Mouse (Mus musculus): ENCODE measurements around the gene Frmd4a.

The Frmd4a gene

DNA sequence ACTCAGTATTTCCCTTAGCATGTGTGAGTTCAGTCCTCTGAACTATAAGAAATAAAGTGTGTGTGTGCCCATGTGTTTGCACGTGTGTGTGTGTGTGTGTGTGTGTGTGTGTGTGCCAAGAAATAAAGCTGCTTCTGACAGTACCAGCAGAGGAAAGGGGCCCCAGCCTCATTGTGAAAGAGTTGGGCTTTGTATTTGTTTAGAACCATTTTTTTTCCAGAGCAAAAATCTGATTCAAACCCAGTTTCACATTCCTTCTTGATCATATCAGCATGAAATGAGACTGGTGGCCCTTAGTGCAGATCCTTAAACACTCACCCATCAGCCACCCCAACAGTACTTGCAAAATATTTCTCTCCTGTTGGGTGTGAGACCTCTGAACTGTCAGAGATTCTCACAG, 382.2 kb downstream of the Frmd4a start:
- no peak for DNase-seq

DNA sequence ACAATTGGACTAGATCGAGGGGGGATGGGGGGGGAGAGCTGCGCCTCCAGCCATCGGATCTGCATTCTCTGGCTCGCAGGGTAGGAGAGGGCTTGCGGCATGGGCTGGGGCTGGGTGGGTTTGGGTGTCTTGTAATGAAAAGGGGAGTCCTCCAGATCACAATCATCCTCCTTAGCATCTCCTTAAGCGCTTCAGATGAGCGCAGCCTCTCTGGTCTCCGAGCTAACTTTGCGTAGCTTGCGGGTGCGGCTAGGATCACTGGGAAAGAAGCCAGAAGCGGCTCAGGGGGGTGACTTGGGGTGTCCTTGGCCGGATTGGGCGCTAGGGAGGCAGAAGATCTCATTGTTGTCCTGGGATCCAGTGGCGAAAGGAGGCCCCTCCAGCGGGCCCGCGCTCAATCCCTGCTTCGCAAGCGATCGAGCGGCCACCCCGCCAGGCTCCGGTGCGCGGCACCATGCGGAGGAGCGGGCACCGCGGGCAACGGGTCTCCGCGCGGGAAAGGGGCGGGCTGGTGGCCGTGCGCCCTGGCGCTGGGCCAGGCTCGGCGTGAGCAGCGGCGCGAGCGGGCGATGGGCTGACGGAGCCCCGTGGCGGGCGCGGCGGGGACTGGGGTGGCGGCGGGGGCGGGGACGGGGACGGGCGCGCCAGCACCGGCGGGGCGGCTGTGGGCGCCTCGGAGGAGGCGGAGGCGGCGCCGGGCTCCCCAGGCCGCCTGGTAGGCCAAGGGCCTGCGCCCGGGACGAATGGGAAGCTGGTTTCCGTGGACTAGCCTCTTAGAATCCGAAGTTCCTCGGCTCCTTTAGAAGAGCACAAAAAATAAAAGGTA, 383.5 kb downstream of the Frmd4a start:
- DNase-seq: peak; percentile 84 to 89

DNA sequence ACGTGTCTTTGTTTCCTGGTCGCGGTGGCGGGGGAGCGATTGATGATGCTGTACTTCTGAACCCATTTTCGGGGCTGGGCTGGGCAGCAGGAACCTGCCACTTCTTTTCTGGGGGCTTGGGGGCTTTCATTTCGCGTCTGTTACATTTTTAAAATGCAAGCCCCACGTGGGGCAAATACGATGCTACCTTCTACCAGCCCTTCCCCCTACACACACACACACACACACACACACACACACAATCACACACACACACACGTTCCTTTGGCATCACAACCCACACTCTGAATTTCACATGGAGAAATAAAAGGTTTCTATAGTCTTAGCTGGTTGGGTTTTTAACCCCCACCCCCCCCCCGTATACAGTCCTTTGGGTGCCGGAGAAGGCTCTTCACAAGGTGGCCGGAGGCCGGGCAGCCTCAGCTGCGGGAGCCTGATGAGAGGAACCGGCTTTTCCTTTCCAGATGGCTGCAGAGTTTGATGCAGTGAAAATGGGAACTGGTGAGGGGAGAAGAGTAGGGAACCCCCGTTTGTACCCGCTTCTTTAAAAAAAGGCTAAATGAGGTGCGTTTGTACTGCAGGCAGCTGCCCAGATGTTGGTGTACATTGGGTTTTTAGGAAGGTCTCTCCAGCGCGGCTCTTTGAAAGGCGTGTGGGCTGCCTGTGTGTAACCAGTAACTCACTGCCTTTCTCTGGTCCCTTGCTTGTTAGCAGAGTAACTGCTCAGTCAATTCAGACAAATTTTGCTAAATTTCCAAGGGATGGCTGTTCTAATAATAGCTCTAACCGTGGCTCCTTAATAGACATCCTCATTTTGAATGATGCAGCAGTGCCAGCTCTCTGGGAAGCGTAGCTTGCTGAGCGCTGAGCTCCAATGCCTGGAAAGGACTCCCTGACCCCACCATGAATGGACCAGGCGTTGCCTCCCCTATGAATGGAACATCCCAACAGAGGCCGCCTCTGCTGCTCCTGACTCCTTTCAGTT, 384.4 kb downstream of the Frmd4a start:
- DNase-seq: peak; percentile 81 to 87

DNA sequence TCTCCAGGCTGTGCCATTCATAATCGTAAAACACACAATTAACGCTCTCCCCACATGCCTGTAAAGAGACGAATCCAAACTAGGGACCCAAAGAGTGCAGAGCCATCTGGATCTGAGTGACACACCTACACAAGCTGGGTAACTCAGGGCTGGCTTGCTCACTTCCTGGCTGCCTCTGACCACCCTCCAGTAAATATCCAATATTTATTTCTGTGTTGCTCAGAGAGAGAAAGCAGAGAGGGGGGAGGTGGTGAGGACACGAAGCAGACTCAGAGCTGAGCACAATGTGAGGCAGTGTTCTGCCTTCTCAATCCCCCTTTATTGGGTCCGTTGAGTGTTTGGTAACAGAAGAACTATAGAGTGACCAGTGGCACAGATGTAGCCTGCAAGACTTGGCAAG, 389.5 kb downstream of the Frmd4a start:
- peak in 1 of 2 experiments; percentile 47 for DNase-seq

DNA sequence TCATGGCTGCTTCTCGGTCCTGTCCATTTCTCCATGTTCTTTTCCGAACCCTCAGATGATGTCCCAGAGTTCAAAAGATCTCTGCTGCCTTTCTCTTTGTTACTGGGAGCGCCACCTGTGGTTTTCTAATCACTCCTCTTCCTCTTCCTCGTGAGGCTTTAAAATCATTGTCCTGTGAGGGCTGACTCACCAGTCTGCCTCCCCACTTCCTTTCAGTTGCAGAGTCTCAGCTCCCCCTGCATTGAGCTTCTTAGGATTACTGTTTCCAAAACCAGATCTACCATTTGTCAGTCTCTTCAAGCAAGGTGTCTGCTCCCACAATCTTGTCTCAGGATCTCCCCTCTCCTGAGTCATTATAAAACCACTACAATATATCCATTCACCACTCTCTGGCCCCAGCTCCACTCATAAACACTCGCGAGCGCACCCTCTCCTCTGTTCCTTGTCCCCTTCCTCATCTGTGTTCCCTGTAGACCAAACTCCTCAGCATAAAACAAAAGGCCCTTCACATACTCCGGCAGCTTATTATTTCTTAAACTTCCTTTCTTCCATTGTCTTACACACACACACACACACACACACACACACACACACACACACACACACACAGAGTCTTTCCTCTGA, 392.4 kb downstream of the Frmd4a start:
- DNase-seq: no peak

DNA sequence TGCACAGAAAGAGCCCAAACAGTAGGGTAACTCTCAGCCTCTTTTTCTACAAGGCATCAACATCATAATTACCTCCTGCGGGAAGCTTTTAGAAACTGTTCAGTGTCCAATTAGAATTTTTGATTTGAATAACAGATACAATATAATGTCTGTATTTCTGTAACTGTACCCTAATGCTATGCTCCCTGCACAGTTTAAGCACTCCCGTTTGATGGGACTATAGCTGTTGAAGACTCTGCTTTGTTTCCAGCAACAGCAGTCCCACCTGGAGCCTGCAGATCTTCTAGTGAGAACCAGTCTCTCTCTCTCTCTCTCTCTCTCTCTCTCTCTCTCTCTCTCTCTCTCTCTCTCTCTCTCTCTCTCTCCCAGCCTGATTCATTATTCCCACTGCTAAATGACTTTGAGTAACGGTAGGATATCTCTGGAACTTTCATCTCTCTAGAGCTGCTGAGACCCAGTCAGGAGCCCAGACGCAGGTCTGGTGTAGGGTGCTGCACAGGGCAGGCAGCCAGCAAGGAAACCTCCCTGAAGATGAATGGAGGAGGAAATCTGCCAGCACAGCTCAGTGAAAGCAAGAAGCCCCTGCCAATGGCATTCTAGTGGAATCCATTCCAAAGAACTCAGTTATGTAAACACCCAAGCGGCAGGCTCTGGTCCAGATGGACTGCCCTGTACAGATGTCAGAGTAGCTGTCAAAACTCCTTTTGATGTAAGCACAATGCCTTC, 395.5 kb downstream of the Frmd4a start:
- DNase-seq: peak; percentile 69 to 76

DNA sequence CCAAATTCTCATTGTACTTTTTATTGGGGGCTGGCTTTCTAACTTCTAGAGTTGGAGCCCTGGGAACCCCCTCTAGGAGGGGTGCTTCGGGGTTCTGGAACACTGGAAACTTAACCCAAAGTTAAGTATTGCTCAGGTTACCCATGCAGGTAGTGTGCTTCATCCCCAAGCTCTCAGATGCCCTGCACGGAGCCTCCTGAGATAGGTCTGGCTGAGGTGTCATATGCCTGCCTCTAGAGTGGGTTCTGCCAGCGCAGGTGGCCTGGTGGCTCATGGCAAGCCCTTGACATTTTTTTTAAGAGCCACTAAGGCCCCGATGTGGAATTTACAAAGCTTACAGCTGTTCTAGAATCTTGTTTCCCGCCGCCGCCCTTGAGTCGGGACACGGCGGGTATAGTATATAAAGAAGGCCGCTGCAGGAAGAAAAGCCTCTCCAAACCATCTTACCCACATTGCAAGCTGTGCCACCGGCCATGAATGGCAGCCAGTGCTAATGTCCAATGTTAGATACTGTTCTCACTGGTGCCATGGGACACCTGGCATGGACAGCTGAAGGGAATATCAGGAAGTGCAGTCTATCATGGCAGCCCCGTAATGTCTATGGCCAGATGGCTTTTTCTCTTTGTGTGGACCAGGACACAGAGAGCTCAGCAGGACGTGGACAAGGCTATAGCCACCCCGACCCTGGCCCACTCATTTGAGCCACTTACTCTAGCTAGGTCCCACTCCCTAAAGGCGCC, 396.2 kb downstream of the Frmd4a start:
- DNase-seq: peak; percentile 53 to 63

DNA sequence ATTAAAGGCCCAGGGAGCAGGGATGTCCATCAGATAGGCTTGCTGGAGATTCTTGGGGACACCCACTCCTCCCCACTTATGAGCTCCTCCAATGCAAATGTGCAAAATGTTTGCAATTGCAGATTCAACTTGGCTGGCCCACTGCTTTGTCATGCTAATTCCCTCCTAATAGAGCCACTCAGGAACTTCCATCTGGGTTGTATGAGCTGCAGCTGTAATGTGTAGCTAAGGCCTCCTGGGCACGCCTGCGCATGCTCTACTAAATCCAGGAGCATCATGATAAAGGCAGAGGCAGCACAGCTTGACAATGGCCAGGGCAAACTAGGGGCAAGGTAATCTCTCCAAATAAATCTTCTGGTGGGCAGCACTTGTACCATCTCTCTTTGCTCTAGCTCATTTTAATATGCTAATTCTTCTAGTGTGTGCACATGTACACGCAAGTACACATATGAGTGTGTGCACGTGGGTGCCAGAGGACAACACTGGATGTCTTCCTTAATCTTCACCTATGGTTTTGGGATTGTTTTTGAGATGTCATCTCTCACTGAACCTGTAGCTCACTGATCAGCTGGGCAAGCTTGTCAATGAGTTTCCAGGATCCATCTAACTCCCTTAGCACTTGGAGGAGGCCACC, 403.3 kb downstream of the Frmd4a start:
- no peak for DNase-seq

DNA sequence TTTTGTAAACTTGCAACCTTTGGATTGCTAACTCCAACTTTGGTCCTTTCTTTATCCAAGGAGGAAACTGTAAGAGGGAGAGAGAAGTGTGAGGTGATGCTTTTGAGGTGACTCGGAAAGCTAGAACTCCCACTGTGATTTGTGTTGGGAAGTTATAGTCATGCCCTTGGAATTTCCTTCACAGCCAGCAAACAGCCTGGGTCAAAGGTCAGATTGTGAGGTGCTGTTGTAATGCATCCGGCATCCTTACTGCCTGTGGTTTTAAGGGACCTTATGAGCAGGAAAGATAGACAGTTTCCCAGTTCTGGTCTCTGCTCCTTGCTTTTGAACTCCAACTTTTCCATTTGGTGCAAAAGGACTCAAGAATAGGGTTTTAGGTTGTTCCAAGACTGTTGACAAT, 404.2 kb downstream of the Frmd4a start:
- DNase-seq: no peak

DNA sequence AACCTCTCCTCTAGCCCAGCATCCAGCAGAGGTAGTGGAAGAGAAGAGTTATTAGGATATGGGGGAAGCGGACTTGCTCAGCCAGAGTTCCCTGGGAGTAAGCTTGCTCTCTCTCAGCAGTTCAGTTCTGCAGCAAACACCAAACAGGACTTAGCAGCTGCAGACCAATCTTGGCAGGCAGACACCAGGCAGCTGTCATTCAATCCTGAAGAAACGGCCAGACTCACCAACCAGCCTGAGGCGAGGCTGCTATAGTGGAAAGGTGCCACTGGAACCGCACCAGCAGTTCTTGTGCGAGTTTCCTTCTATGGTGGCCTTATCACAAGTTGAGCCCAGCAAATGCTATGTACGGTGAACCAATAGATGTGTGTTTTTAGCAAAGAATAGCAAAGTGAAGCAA, 406.4 kb downstream of the Frmd4a start:
- peak; percentile 67 to 71 for DNase-seq

DNA sequence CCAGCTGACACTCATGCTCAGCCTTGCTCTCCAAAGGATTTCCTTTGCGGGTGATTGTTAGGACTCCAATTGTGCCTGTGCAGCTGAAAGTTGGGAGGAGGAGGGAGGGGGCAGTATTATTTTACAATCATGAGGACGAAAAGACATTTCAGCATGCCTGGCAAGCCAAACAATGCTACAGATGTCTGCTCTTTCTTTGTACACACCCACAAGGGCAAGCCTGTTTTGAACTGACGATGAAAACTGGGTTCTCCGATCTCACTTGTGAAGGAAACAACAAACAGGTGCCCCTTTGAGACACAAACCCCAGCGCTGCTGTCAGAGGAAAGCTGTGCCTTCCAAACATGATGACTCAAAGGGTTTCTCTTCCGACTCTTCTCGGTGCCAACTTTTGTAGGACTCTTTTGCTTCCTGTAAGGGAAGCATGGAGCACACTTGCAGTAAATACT, 410.9 kb downstream of the Frmd4a start:
- DNase-seq: no peak

DNA sequence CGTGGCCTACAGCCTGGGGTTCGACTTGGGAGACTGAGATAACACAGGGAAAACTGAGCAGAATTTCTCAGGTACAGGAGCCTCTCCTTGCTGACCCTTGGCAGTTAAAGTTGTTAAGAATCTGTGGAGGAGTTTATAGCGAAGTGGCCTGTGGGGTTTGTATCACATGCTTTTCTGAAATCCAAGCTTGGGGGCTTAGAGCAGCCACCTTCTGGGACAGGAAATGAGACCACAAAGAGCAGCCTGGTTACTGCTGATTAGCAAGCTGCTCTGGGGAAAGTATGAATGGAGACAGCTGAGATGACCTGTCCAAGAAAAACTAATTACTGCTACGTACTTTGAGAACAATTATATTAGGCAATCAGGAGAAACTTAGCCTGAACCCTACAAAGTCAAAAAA, 415.6 kb downstream of the Frmd4a start:
- no peak for DNase-seq

DNA sequence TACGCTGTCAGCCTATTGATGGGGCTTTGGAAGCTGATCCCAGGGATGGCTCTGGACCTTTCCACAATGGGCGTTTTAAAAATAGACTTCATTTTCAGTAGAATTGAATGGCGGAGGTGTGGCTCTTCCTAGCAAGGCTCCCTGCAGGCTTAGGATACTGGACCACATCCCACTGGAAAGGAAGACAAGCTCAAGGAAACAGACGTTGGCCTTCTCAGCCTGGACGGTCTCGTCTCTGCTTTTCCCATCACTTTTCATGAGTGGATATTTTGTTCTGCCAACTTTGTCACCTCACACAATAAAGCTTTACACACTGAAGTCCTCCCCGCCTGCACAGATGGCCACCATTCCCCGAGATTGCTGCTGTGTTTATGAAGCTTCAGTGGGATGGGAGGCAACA, 417.5 kb downstream of the Frmd4a start:
- peak in 1 of 2 experiments; percentile 29 for DNase-seq

DNA sequence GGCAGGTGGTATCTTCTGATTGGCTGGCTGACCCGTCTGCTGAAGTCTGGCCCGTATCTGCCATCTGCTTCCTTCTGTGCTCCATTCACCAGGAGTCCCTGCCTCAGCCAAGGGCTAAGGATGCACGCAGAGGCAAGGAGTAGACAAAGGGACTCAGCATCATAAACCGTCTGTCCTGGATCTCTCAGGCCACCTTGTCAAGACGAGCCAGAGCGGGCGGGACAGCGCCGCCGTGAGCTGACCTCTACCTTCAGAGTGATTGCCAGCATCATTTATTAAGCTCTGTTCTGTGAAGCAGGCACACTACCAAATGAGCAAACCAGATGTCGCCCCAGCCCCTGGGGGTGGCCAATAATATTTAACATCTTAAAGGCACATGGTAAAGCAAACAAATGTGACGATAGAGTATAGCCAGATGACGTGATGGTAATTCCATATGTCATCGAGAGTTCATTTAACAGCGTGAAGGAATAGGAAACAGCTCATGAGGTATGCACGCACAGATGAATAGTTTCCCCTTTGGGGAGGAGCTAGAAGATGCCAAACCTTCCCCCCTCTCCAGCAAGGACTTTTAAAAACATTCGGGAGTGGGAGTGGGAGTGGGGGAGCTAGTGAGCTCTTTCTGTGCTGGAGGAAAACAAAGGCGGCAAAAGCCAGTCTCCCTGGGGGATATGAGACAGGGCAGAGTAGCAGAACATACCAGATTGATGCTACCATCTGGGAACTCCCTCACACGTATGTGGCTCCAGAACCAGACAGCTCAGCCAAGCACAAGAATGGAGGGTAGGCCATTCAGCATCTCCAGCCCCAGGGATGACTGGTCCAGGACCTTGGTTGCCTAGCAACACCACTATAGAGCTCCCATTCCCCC, 419.1 kb downstream of the Frmd4a start:
- DNase-seq: peak; percentile 90 to 95

DNA sequence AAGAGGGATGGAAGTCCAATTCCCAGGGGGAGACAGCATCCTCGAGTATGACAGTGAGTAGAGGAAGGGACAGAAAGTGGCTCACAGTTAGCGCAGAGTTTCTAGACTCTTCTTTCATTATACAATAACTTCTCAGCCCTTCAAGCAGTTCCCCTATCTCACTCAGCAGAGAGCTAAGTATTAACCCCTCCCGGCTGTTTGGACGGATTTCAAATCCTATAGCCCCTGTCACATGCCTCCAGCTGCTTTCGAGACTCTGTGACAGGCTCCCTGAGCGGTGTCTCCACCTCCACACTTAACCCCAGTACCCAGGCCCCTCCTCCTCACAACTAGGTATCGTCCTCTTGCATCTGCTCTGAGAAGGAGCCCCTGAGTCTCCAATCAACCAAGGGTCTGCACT, 421.2 kb downstream of the Frmd4a start:
- DNase-seq: no peak

DNA sequence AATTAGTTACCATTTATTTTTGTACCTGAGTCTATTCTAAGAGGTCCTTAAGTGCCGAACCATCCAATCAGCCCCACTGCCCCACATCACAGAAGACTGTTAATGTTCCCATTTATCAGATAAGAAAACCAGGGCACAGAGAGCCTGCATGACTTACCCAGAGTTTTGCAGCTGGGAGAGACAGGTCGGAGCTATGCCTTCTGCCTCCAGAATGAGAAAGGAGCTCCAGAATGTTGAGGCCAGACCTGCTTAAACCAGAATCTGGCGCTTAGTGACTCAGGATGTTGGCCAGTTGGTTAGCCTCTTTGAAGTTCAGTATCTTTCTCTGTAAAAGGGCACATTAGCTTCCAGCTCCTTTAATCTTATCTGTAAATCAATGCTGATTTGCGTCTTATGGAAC, 422.4 kb downstream of the Frmd4a start:
- DNase-seq: no peak

DNA sequence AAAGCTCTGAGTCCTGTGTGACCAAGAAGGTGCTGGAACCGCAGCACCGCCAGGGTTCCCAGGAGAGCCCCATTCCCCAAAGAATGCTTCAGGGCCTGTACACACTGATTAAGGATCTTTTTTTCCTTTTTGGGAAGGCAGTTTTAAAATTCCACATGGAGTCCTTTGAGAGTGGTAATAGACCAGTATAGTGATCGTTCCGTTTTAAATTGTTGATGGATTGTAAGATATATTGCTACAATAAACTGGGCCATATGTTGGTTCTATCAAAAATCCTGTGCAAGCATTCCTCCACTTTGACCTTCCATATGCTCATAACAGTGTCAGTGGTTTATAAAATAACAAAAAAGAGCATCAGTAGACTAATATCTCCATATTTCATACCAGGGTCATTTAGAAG, 424.3 kb downstream of the Frmd4a start:
- no peak for DNase-seq

DNA sequence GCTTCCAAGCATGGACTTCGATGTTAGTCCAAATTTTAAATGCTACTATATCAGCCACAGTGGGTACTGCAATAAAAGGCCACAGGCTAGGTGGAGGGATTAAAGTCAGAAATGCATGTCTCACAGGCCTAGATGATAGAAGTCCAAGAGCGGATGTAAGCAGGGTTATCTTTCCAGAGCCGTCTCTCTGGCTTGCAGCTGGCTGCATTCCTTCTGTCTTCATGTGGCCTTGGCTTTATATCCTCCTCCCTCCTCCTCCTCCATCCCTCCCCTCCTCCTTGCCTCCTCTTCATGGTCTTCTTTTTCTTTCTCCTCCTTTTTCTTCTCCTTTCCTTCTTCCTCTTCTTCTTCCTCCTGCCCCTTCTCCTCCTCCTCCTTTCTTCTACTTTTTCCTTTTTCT, 427.2 kb downstream of the Frmd4a start:
- no peak for DNase-seq

DNA sequence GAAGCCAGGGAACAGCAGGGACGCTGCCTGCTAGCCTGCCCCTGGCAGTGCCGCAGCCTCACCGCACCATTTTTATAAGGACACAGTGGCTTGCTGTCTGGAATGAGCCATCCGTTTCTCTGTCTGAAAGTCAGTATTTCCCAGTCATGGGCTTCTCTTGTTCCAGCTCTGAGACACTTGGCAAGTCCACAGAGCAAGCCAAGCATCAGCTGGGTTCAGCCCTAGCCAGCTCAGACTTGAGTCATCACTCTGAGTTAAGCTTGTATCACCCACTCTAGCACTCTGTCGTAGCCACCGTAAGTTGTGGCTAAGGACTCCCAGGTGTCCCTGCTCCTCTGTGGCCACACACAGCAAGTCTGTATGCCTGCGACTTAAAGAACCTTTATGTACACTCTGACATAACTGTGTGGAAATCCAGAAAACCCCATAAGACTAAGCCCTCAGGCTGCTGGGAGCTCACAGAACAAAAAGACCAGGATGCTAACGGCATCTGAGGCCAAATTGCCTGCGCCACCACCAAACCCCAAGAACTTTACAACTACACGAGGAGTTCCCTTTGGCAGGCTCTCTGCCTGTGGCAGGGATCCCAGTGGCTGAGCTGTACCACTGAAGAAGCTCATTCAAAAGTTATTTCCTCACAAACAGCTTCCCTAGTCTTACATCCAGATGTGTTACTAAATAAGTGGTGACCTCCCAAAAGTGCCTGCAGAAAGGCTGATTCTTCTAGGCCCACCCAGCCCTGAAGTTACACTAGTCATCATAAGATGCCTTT, 428.3 kb downstream of the Frmd4a start:
- peak; percentile 49 to 69 for DNase-seq
